Mouse (Mus musculus): ENCODE measurements at regions not wholly inside any gene's neighbourhood (a gene's known extent, or its start where the extent isn't known, plus 50 kb on each side); places are given as distances from the start of the nearest gene placed in this dataset.

DNA sequence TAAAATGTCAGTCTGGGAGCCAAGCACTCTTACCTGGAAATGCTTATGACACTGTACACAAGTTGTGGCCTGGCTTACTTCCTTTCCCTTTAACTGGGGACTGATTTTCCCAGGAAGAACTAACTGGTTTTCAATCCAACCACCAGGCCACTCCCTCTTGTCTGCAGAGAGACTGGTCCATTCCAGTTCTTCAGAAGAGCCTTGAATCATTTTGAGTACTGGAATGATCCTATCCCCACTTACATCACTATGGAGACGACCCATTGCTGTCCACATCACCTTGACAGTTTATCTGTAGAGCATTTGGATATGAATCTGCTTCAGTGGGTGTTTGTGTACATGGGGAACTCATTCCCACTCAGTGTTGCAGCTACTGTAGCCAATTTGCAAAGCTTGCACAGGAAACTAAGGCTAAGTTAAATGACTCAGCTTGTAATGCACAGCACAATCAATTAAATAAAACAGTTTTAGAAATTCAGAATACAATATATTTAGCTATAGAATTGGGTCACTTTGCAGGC is 121.7 kb upstream of the Prep start:
- DNase-seq (ENCODE audit: low spot score in 2 of 2), result no peak

GRCm38 (mm10) chr10:44939403-44939802 is 127.6 kb upstream of the Prep start:
- no peak for DNase-seq (ENCODE audit: low spot score in 2 of 2)

- DNase-seq (ENCODE audit: low spot score in 2 of 2), result no peak
These were observed 130.0 kb upstream of the Prep start for GRCm38 (mm10) chr10:44936976-44937500.

- DNase-seq (ENCODE audit: low spot score in 2 of 2), result no peak
These were observed 136.2 kb upstream of the Prep start for GRCm38 (mm10) chr10:44930796-44931195.

DNA sequence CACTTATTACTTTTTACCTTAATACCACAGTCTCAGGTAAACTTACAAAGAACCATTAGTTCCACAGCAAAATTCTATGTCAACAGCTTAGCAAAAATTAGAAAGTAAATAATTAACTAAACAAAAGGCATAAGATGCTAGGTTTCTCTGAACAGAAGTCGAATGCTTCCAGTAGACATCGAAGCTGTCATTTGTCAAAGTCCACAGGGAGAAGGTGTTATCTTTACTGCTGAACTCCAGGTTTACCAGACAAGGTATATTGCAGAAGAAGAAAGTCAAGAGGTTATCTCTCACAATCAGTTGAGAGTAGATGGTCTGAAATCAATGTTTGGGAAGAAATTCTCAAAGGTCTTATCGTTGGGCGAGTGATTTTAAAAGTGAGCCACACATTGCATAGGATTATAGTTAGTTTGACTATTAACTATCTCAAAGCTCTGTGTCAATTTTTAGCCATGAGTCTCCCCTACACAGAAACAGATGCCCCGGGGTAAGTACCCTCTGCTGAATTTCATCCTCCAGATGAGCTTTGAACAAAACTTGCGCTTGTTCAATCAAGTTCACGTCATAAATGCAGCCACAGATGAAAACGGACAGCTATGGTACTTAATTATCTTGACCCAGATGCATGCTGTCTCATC is 153.1 kb upstream of the Prep start:
- DNase-seq (ENCODE audit: low spot score in 2 of 2), result no peak

DNA sequence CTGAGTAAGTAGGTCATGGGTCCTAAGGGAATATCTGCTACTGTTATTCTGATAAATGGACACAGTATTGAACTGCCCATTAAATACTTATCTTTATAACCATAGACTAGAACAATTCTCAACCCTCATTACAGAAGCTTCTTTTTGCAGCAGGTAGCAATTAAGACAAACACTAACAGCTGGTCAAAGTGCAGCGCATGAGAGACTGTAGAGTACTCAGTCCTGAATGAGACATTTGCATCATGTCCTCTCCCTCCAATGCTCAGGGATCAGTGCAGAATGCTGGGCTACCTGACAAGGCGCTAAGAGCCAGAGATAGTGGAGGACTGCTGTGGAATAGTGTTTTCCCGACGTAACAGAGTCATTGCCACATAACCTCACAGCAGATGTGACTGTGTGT is 162.5 kb upstream of the Prep start:
- DNase-seq (ENCODE audit: low spot score in 2 of 2), result no peak

- DNase-seq (ENCODE audit: low spot score in 2 of 2), result no peak
These were observed 165.8 kb upstream of the Prep start for GRCm38 (mm10) chr10:44901203-44901602.

DNA sequence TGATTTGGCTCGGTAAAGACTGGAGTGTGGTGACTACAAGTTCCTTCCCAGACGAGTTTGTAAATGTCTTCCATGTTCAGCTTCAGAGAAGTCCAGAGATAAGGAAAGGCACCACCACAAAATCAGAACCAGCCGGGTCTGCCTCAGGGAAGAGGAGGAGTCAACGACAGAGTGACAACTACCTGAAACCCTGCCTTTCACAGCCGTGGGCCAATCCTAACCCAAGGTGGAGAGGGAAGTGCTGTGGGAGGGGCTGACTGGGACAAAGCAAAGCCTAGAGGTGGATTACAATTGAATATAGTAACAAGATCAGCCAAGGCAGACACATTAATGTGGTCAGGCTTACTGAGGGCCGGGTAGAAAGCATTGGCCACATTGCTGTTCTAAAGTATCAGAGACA is 174.9 kb upstream of the Prep start:
- DNase-seq (ENCODE audit: low spot score in 2 of 2), result no peak

DNA sequence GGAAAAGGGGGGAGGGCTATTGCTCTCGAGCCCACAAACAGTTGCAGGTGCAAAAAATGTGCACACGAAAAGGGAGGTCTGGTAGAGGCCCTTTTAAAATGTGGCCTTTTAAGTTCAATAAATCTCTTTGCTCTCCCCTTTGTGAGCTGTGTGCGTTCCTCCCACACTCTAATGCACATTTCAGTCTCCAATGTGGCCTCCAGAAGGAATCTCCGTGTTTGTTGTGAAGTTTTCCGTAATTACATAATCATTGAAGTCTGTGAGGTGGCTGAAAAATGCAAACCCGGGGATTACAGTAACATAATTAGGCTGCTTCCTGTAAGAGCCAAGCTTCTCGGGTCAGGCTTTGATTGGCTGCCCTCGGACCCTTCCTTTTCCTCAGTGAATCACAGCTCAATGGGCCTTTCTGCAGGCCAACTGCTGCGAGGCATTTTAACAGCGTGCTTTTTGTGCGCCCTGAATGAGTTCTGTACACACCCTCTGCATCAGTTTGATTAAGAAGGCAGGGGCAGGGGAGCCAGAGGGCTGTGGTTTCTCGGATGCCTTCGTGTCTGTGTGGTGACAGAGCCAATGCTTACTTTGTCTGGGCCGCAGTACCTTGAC is 179.8 kb upstream of the Prep start:
- peak; percentile 25 to 28 for DNase-seq (ENCODE audit: low spot score in 2 of 2)

GRCm38 (mm10) chr10:44881967-44882366 is 185.0 kb upstream of the Prep start:
- no peak for DNase-seq (ENCODE audit: low spot score in 2 of 2)

- no peak for DNase-seq (ENCODE audit: low spot score in 2 of 2)
These were observed 189.8 kb upstream of the Prep start for GRCm38 (mm10) chr10:44877076-44877663.

- DNase-seq (ENCODE audit: low spot score in 2 of 2), result peak; percentile 44 to 58
These were observed 193.2 kb upstream of the Prep start for GRCm38 (mm10) chr10:44873642-44874285.

DNA sequence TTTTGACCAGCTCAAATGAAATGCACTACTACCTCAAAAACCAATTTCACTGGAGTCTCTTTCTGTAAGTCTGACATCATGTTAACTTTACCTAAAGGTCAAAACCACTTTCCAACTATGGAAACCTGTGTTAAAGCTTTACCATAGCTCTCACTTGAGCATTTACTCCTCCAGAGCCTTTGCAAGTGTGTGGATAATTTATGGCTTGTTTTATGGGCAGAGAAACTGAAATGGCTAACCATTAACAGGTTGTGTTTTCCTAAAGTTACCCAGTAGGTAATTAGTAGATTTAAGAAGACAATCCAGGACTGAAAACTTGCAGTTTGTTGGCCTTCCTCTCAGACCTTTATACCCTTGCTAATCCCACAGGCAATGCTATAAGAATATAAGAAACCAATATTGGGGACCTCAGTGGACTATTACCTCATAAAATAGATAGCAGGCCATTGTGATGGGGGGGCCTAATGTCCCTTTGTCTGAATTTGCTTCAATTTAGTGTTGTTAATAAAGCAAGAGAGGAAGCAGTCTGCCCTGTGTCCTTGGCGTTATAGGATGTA is 202.7 kb upstream of the Prep start:
- DNase-seq (ENCODE audit: low spot score in 2 of 2), result no peak

- DNase-seq (ENCODE audit: low spot score in 2 of 2), result no peak
These were observed 204.7 kb upstream of the Prep start for GRCm38 (mm10) chr10:44862360-44862674.

DNA sequence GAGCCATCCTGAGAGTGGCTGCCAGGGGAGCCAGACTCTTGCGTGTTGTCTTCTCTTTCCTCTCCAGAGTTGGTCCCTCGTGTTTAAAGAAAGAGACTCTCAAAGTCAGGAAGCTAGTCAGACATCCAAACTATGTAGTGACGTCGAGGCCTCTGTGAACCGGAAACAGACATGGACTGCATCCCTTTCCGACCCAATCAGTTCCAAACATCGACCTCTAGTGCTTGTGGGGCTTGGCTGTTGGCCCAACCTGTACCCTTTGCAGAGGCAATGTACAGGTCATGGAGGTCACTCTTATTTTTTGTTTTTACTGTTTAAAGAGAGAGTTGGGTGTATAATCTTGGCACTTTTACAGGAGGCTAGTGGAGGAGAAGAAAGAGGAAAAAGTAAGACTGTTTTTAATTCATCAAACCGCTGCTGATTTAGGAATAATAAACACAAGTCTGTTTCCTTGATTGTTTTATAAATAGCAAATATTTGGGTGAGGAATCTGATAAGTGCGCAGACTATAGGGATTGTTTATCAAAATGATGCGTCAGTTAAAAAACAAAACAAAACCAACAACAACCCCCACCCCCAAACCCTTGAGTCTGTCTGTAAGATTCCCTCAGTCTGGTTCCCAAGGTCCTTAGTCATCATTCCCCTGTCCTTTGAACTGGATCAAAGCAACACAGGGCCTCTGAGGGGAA is 205.2 kb upstream of the Prep start:
- DNase-seq (ENCODE audit: low spot score in 2 of 2), result peak in 1 of 2 experiments; percentile 21

DNA sequence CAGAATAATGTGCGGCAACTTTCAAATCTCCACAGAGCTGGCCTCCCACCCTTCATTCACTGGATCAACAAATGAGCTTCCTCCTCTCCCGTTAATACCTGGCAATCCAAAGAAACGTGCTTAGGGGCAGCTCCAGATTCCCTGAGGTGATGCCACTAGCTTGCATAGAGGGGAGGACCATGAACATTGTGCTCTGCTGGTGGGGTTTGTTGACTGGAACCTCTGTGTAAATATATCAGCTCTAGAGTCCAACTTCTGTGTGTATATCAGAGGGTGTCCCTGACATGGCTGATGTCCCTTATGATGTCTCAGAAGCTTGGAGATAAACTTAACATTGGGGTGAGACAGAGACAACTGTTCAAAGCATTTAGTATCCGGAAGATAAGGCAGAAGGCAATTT is 209.6 kb upstream of the Prep start:
- no peak for DNase-seq (ENCODE audit: low spot score in 2 of 2)

GRCm38 (mm10) chr10:44854109-44854508 is 212.9 kb upstream of the Prep start:
- DNase-seq (ENCODE audit: low spot score in 2 of 2), result no peak

GRCm38 (mm10) chr10:44849016-44849415 is 218.0 kb upstream of the Prep start:
- DNase-seq (ENCODE audit: low spot score in 2 of 2), result no peak

DNA sequence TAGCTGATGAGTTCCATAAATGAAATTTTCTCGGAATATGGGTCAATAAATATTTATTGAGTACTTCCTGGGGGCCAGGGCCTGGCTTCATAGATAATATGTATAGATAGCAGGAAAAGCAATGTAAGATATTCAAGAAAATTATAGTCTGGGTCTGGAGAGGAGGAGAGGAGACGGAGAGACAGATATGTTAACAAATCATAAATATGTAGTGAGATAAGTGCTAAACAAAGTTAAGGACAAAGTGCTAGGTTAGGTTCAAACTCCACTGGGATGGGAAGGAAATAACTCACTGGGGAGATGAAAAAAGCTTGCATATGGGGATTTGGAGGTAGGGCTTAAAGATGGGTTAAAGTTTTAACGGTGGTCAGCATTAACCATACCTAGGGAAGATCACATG is 220.2 kb upstream of the Prep start:
- DNase-seq (ENCODE audit: low spot score in 2 of 2), result no peak

GRCm38 (mm10) chr10:44846149-44846548 is 220.9 kb upstream of the Prep start:
- DNase-seq (ENCODE audit: low spot score in 2 of 2), result no peak

GRCm38 (mm10) chr10:44840449-44840848 is 226.6 kb upstream of the Prep start:
- no peak for DNase-seq (ENCODE audit: low spot score in 2 of 2)

- DNase-seq (ENCODE audit: low spot score in 2 of 2), result no peak
These were observed 234.5 kb upstream of the Prep start for GRCm38 (mm10) chr10:44832455-44832854.
